Mouse (Mus musculus) heart, embryonic 16.5 days (tissue): ENCODE data around the gene Matn4. TPM values are rescaled to one million over a fixed set of nuclear protein-coding genes. Genes with fewer than 3 reads are reported as not detected.

Experiments used
- ATAC-seq: fragments of 200-750 bp; cut with Nextera tagmentation; replicated peaks from 2 replicates; pipeline ENCODE4 v1.8.0; 2017; ENCODE audit warnings: moderate number of reproducible peaks; ENCODE audit not compliant: insufficient read depth, low FRiP score; ENCODE audit errors: extremely low read depth
- H3K27ac ChIP-seq: fragments of 300-500 bp; sonication (generic); 2 replicates; pipeline ENCODE4 v1.5.1; 2014; ENCODE audit warnings: mild to moderate bottlenecking, low read length, control low read depth, moderate library complexity
- H3K27me3 ChIP-seq: fragments of 300-500 bp; sonication (generic); 2 replicates; pipeline ENCODE4 v1.6.1; 2014; ENCODE audit warnings: low read length, mixed read lengths; ENCODE audit not compliant: control insufficient read depth, insufficient read depth
- H3K36me3 ChIP-seq: fragments of 300-500 bp; sonication (generic); 2 replicates; pipeline ENCODE4 v1.6.1; 2014; ENCODE audit not compliant: control insufficient read depth, insufficient read depth
- H3K4me1 ChIP-seq: fragments of 300-500 bp; sonication (generic); 2 replicates; pipeline ENCODE4 v1.6.1; 2014; ENCODE audit warnings: low read length, mixed read lengths; ENCODE audit not compliant: control insufficient read depth, insufficient read depth
- H3K4me2 ChIP-seq: fragments of 300-500 bp; sonication (generic); 2 replicates; pipeline ENCODE4 v1.6.1; 2014; ENCODE audit warnings: low read depth, mild to moderate bottlenecking, control low read depth, low read length
- H3K4me3 ChIP-seq: fragments of 300-500 bp; sonication (generic); 2 replicates; pipeline ENCODE4 v1.5.1; 2014; ENCODE audit warnings: mild to moderate bottlenecking, control low read depth, low read length
- H3K9ac ChIP-seq: fragments of 300-500 bp; sonication (generic); 2 replicates; pipeline ENCODE4 v1.6.1; 2014; ENCODE audit warnings: low read length, control low read depth
- H3K9me3 ChIP-seq: fragments of 300-500 bp; sonication (generic); replicated peaks from 2 replicates; pipeline ENCODE4 v1.6.1; 2016; ENCODE audit warnings: low read length; ENCODE audit not compliant: control insufficient read depth
- WGBS: fragments of 180-500 bp; shearing (Covaris S2); extraction: QIAGEN DNeasy Blood & Tissue Kit; methylation state at CpG from one replicate; pipeline ENCODE4 v1.1.7; 2014; 5-methylcytosine and 5-hydroxymethylcytosine counted together
- polyA plus RNA-seq: library from polyadenylated mRNA; unstranded; fragments of >200 nt; fragmentation: Nextera tagmentation; extraction: Ambion mirVana; gene quantifications from 2 replicates; pipeline ENCODE4 v1.2.1, GENCODE M21; 2015

Matn4 gene
- polyA plus RNA-seq = 7.2 and 8.9 TPM in 2 replicates

DNA sequence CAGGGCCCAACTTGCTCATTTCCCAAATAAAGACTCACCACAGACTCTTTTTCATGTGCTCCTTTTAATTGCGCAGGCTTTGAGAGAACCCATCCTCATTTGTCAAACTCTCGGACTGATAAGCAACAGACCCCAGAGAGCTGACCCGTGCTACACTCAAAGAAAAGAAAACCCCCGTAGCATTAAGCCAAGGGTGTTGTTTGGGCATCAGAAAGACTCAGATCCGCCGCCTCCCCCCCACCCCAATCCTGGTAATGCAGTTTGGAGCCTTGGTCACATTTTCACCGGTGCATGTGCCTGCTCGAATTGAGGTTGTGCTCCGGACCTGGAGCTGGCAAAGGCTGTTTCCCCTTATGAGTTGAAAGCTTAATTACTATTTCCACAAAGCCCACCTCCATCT is at the start of gene Matn4:
Matn4 (minus strand) TSS at position 101 of the 400 bp plus-strand sequence.
- peaks cover 17% of the 10 kb centered on the region for H3K4me1 ChIP-seq
- ATAC-seq = no peak
- H3K27ac ChIP-seq = no peak within 1 kb of the TSS

DNA sequence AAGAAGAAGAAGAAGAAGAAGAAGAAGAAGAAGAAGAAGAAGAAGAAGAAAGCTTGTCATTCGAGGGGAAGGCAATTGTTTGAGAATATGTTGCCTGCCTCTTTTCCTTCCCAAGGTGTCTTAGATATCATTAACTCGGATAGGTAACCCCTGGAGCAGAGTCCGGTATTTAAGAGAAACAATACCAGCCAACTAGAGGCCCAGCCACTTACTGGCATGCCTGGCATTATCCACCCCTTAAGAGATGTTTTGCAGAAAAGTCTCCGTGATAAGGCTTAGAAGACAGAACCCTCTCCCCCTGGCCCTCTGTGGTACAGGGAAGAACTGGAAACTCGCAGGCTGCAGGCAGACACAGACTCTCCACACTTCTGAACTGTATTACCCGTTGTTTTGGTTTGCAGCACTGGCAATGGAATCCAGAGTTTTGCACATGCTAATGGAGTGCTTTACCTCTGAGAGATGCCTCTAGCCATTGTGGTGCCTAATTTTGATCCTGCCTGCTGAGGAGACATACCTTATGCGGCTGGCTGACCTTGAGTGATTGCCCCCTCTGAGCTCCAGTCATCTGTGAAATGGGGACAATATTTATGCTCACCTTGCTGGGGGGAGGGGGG is 49.0 kb upstream of the Matn4 start:
- Histone ChIP-seq H3K4me2 (no peak overlapping the region), H3K36me3 (no peaks in the 10 kb centered on the region), H3K9me3 (peaks cover 4% of the 10 kb centered on the region), H3K9ac (no peak overlapping the region), H3K4me1 (peaks cover 63% of the 10 kb centered on the region), H3K27me3 (peaks cover 7% of the 10 kb centered on the region; the same call in 1 of the 2 replicates), H3K4me3 (no peak overlapping the region), H3K27ac (0 out of 2 replicates have a peak overlapping the region, but pooled peaks have one; percentile 1)
- no peak for ATAC-seq
- WGBS = 63% methylated on average over 7 of the region's 7 CpGs

More for the DNA sequence above, at the start of gene Matn4:
- Histone ChIP-seq H3K4me3 (peak within 1 kb of the TSS; percentile 48), H3K4me2 (peak within 1 kb of the TSS; percentile 68), H3K9me3 (no peaks in the 10 kb centered on the region), H3K36me3 (no peaks in the 10 kb centered on the region), H3K9ac (peak within 1 kb of the TSS; percentile 28), H3K27me3 (peaks cover 95% of the 10 kb centered on the region)
- whole genome bisulfite sequencing = 10% methylated on average over 9 of the region's 9 CpGs

DNA sequence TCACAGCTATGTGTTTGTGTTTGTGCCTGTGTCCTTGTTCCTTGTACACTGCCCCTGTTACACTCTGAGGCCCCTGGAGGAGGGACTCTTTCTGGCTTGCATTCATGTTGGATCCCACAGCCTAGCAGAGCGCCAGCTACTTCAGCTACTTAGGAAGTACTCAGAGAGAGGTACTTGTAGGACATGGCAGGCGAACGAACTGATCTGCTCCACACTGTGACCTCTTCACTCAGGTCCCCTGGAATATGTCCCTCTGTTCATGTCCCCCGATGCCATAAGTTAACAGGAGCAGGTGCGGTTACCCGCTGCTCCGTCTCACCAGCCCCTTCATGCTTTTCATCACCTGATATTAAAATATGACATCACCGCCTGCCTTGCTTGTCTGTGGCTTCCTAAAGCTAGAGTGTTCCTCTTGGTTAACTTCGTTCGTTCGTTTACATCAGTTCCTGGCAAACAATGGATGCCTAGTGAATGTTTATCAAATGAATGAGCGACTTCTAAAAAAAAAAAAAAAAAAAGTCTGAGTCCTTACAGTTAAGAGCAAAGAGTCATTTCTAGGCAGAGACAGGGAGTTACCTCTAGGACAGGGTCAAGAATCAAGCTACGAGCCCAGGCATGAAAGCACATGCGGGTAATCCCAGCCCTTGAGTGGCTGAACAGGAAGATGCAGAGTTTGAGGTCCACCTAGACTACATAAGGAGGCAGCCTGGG is 48.2 kb upstream of the Matn4 start:
- Histone ChIP-seq H3K36me3 (no peaks in the 10 kb centered on the region), H3K4me3 (no peak overlapping the region), H3K4me1 (peaks cover 64% of the 10 kb centered on the region), H3K4me2 (peak overlapping the region; percentile 8), H3K27ac (peak overlapping the region; percentile 51), H3K9ac (no peak overlapping the region), H3K27me3 (peaks cover 7% of the 10 kb centered on the region; the same call in 1 of the 2 replicates), H3K9me3 (peaks cover 4% of the 10 kb centered on the region)
- ATAC-seq = peak; percentile 84
- WGBS = 30% methylated on average over 14 of the region's 14 CpGs

DNA sequence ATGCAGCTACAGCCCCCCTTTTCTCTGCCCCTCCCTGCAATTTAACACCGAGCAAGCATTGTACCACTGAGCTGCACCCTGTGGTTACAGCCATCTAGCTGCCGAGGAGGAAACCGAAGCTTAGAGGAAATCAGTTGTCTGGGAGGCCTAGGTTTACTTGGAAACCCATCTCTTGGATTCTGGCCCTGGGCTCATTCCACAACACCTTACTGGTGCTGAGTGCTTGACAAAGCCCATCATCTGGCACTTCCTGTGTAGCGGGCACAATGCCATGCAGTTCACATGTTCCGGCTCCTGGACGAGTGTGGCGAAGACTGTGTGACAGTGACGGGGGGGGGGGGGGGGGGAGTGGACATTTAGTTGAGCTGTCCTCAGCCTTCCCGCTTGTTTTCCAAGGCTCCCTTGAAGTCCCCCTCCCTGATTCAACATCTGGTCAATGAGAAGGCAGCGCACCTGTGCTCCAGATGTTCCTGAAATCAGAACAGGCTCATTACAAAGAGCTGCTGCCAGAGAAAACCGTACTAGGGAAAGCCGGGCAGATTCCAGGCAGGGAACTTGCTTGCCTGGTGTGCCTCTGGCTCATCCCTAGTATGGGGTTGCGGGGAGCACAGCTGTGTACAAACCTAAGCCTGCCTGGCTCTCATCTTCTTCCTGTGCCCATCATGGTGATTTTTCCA is 47.2 kb upstream of the Matn4 start:
- no peak overlapping the region for H3K4me3 ChIP-seq
- ATAC-seq = peak; percentile 65

DNA sequence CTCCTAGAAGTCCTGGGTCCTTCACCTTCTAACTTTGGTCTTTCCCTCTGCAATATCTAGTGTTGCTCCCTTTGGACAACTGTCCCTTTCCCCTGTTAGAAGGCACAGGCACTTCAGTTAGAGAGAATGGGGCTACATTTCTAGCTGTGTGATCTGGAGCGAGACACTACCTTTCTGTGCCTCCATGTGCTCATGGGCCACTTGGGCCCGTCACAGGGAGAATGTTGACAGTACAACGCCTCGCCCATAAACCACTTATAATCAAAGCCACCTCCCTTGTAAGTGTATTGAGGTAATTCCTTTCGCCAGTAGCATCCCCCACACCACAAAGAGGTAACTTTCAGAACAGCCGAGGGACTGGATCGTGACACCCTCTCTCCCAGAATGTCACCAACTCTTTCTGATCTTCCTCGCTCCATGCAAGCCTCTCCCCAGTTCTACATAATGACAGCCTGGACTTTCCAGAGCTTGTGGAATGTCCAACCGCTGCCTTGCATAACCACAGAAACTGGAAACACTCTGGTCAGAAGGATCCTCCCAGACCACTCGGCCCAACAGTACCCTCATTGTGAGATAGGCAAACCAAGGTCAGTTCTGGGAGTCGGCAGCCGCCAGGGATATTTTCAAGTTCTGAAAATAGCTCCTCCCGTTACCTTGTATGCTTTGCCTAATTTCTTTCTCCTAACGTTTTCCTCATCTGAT is 44.5 kb upstream of the Matn4 start:
- Histone ChIP-seq H3K27ac (0 out of 2 replicates have a peak overlapping the region, but pooled peaks have one; percentile 4), H3K4me2 (no peak overlapping the region), H3K9ac (no peak overlapping the region), H3K9me3 (peaks cover 4% of the 10 kb centered on the region), H3K27me3 (peaks cover 8% of the 10 kb centered on the region; the same call in 1 of the 2 replicates), H3K36me3 (no peaks in the 10 kb centered on the region), H3K4me3 (no peak overlapping the region), H3K4me1 (peaks cover 40% of the 10 kb centered on the region)
- 49% methylated on average over 14 of the region's 14 CpGs for WGBS
- no peak for ATAC-seq

More for the DNA sequence above, 47.2 kb upstream of the Matn4 start:
- WGBS = 28% methylated on average over 12 of the region's 13 CpGs
- Histone ChIP-seq H3K4me2 (peak overlapping the region; percentile 8), H3K27me3 (peaks cover 8% of the 10 kb centered on the region; the same call in 1 of the 2 replicates), H3K27ac (peak overlapping the region; percentile 6), H3K9ac (no peak overlapping the region), H3K4me1 (peaks cover 64% of the 10 kb centered on the region), H3K9me3 (peaks cover 4% of the 10 kb centered on the region), H3K36me3 (no peaks in the 10 kb centered on the region)

DNA sequence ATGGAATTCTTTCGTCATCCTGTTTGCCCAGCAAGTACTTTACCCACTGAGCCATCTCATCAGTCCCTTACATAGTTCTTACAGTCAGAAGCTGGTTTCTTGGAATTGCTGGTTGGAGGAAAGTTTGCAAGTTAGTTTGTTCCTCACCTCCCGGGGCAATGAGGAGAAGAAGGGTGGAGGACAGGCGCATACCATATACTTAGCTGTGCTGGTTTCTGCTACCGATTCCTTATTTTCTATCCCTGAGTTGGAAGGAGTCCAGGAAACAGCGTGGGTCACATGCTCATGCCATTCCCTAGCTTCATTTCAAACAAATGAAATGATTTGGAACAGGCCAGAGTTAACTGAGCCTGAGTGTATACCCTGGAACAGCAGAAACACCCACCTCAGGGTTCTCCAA is 44.0 kb upstream of the Matn4 start:
- H3K36me3 ChIP-seq = no peaks in the 10 kb centered on the region
- no peak overlapping the region for H3K27ac ChIP-seq
- peaks cover 35% of the 10 kb centered on the region for H3K4me1 ChIP-seq
- peaks cover 11% of the 10 kb centered on the region for H3K27me3 ChIP-seq
- 44% methylated on average over 5 of the region's 5 CpGs for WGBS
- ATAC-seq = no peak
- no peak overlapping the region for H3K4me3 ChIP-seq
- H3K9me3 ChIP-seq = peaks cover 4% of the 10 kb centered on the region
- no peak overlapping the region for H3K4me2 ChIP-seq
- no peak overlapping the region for H3K9ac ChIP-seq

DNA sequence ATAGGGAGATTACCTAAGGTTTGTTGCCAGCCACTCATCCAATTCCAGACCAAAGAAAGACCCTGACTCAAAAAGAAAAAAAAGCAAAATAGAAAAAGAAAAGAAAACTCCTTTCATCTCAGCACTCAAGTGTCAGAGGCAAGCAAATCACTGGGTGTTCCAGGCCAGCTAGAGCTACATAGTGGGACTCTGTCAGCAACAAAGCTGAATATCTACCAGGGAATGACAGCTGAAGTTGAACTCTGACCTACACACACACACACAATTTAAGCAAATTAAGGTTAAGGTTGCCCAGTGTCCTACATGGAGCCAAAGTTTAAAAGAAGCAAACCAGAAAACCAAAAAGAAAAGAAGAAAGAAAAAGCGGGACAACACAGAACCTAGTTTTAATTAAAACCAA is 43.2 kb upstream of the Matn4 start:
- peaks cover 13% of the 10 kb centered on the region for H3K27me3 ChIP-seq
- no peak overlapping the region for H3K4me2 ChIP-seq
- H3K36me3 ChIP-seq = no peaks in the 10 kb centered on the region
- H3K9ac ChIP-seq = no peak overlapping the region
- no peak overlapping the region for H3K27ac ChIP-seq
- ATAC-seq = no peak
- peaks cover 4% of the 10 kb centered on the region for H3K9me3 ChIP-seq
- H3K4me3 ChIP-seq = no peak overlapping the region
- 95% methylated on average over 1 of the region's 1 CpGs for WGBS
- H3K4me1 ChIP-seq = peaks cover 33% of the 10 kb centered on the region

DNA sequence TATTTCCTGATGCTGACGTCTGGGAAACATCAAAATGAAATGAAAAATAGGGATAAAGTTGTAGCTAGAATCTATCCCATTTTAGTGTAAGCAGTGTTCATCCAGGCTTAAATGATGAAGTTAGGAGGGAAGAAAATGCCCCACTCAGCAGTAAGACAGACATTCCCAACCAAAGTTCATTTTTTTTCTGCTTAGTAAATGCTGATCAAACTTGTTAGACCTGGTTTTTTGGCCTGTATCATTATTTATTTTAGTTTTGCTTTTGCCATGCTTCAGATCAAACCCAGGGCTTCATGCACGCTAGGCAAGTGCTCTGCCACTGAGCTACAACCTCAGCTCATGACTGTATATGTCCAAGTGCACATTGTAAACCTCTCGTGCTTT is 41.1 kb upstream of the Matn4 start:
- 77% methylated on average over 3 of the region's 3 CpGs for WGBS
- Histone ChIP-seq H3K27ac (no peak overlapping the region), H3K27me3 (peaks cover 13% of the 10 kb centered on the region), H3K9me3 (peaks cover 4% of the 10 kb centered on the region), H3K9ac (no peak overlapping the region), H3K36me3 (no peaks in the 10 kb centered on the region), H3K4me3 (no peak overlapping the region), H3K4me1 (peaks cover 25% of the 10 kb centered on the region), H3K4me2 (no peak overlapping the region)
- no peak for ATAC-seq
